Mouse (Mus musculus): ENCODE data around the gene Spock1. TPM values are rescaled to one million over a fixed set of nuclear protein-coding genes. Genes with fewer than 3 reads are reported as not detected.
"Not testable (repeated sequence)": the region's sequence is repeated elsewhere in the genome, so short reads cannot be mapped to it uniquely, and the experiment has no call there.

Spock1 gene
- polyA plus RNA-seq, 1 experiment = 0.50 TPM

DNA sequence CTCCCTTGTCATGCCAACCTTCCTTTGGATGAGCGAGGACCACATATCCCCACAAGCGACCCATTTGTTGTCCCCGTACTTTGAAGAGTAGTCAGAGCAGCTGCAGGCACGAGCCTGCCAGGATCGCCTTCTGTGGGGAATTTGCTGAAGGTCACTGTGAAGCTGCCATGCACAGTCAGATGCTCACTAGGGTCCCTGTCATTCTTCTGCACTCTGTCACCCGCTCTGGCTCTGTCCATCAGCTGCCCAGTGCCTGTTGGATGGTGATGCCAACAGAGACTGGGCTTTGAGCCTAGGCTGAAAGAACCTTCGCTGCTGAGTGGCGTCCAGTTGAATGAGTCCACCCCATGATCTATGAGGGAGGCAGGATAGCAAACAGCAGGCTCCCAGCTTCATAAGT lies 419.2 kb downstream of the Spock1 start:
- Histone ChIP-seq H3ac (ENCODE audit: control insufficient read depth, insufficient read length, low read depth) (no peak overlapping the region), H3K4me3 (ENCODE audit: insufficient read depth, poor library complexity, severe bottlenecking) (no peak overlapping the region)
- TF ChIP-seq MAX (IDR thresholded peaks at IDR 0.05) = no peak
- no peak for TF ChIP-seq CTCF (IDR thresholded peaks at IDR 0.05; ENCODE audit: control insufficient read depth, insufficient read depth, insufficient read length)
- no peak for TF ChIP-seq FOSL1 (IDR thresholded peaks at IDR 0.05; ENCODE audit: insufficient read depth, low read length, poor library complexity, severe bottlenecking)
- no peak for TF ChIP-seq USF1 (IDR thresholded peaks at IDR 0.05; ENCODE audit: low read depth)
- TF ChIP-seq MYOG (IDR thresholded peaks at IDR 0.05; ENCODE audit: control insufficient read depth, extremely low read depth, insufficient read length) = no peak
- no peak for TF ChIP-seq MYOD1 (IDR thresholded peaks at IDR 0.05; ENCODE audit: control insufficient read depth, insufficient read length, low read depth)

DNA sequence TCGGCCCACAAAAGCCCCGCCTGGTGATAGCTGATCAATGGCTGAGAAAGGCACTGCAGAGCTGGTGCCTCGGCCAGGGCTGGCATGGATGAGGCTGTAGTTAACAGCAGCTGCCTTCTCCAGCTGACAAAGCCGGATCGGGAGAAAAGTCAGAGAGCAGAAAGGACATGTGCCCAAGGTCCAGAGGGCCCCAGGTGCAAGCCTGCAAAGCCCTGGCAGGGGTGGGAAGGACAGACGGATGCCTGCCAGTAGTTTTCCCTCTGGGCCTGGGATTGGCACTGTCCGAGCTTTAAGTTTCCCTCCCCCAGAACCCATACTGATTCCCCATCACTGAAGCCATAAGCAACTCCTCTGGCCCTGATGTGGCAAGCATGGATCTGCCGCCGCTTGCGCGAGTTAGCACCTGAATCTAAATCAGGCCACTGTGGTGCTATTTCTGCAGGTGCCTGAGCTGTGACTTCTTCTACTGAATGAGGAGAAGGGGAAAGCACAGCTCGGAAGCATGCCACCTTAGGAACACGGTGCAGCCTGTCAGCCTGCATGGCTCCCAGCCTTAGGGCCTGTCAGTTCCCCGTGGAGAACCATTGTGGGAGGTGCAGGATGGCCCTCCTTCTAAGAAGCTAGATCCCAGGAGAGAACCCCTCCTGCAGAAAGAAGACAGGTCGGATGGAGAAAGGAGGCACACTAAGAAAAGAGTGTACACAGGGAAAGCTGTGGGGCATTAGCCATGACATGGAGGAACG lies 423.5 kb downstream of the Spock1 start:
- Histone ChIP-seq H3K4me3 (ENCODE audit: insufficient read depth, poor library complexity, severe bottlenecking) (no peak overlapping the region), H3K27me3 (ENCODE audit: control insufficient read depth, insufficient read depth, insufficient read length) (no peaks in the 10 kb centered on the region), H3K36me3 (ENCODE audit: control insufficient read depth, insufficient read depth) (no peaks in the 10 kb centered on the region), H3K79me3 (ENCODE audit: low read depth) (no peaks in the 10 kb centered on the region), H3K79me2 (ENCODE audit: control insufficient read depth, insufficient read depth) (no peaks in the 10 kb centered on the region), H3ac (ENCODE audit: control insufficient read depth, insufficient read length, low read depth) (no peak overlapping the region)
- TF ChIP-seq MYOD1 (IDR thresholded peaks at IDR 0.05; ENCODE audit: control insufficient read depth, insufficient read length, low read depth) = no peak
- no peak for TF ChIP-seq FOSL1 (IDR thresholded peaks at IDR 0.05; ENCODE audit: insufficient read depth, low read length, poor library complexity, severe bottlenecking)
- TF ChIP-seq MYOG (IDR thresholded peaks at IDR 0.05; ENCODE audit: control insufficient read depth, extremely low read depth, insufficient read length) = no peak
- TF ChIP-seq USF1 (IDR thresholded peaks at IDR 0.05; ENCODE audit: low read depth) = no peak
- TF ChIP-seq CEBPB (IDR thresholded peaks at IDR 0.05; ENCODE audit: low read depth) = no peak
- no peak for TF ChIP-seq MAX (IDR thresholded peaks at IDR 0.05)
- no peak for TF ChIP-seq CTCF (IDR thresholded peaks at IDR 0.05; ENCODE audit: control insufficient read depth, insufficient read depth, insufficient read length)

More for the DNA sequence above, 419.2 kb downstream of the Spock1 start:
- Histone ChIP-seq H3K27me3 (ENCODE audit: control insufficient read depth, insufficient read depth, insufficient read length) (no peaks in the 10 kb centered on the region), H3K79me2 (ENCODE audit: control insufficient read depth, insufficient read depth) (no peaks in the 10 kb centered on the region), H3K79me3 (ENCODE audit: low read depth) (no peaks in the 10 kb centered on the region), H3K36me3 (ENCODE audit: control insufficient read depth, insufficient read depth) (no peaks in the 10 kb centered on the region)

DNA sequence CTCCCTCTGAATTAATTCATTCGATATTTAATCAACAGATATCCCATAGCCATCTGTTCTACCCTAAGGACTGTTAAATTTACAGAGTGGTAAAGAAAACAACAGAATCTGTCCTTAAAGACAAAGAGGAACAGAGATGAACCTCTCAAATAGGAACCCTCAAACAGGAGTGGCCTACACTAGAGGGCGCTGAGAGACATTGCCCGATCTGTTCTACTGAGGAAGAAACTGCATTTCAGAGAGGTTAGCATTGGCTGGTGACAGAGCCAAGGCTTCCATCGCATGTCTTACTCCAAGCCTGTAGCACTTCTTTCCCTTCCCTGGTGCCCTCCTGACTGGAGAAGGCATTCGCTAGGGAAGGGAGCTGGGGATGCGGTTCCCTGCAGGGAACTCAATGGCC lies 431.4 kb downstream of the Spock1 start:
- Histone ChIP-seq H3K79me2 (ENCODE audit: control insufficient read depth, insufficient read depth) (no peaks in the 10 kb centered on the region), H3K79me3 (ENCODE audit: low read depth) (no peaks in the 10 kb centered on the region), H3K36me3 (ENCODE audit: control insufficient read depth, insufficient read depth) (no peaks in the 10 kb centered on the region), H3K27me3 (ENCODE audit: control insufficient read depth, insufficient read depth, insufficient read length) (no peaks in the 10 kb centered on the region), H3K4me3 (ENCODE audit: insufficient read depth, poor library complexity, severe bottlenecking) (no peak overlapping the region), H3ac (ENCODE audit: control insufficient read depth, insufficient read length, low read depth) (no peak overlapping the region)
- TF ChIP-seq CTCF (IDR thresholded peaks at IDR 0.05; ENCODE audit: control insufficient read depth, insufficient read depth, insufficient read length) = no peak
- no peak for TF ChIP-seq CEBPB (IDR thresholded peaks at IDR 0.05; ENCODE audit: low read depth)
- TF ChIP-seq MYOD1 (IDR thresholded peaks at IDR 0.05; ENCODE audit: control insufficient read depth, insufficient read length, low read depth) = no peak
- no peak for TF ChIP-seq USF1 (IDR thresholded peaks at IDR 0.05; ENCODE audit: low read depth)

DNA sequence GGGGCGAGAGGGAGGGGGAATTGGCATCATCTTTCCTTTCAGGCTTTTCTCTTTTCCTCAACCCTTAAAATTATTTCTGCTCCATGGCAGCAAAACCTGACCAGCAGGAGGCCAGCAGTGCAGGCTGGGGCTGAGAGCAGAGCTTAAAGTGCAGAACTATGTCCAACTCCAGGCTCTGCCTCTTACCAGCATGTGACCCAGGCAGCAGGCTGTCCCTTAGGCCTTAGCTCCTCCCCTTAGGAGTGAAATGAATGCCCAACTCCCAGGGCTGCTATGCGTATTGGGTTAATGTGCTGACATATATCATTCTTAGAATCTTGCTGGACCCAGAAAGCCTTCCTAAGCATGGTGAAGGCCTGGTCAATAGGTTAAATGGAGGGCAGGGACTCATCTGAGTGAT lies 434.1 kb downstream of the Spock1 start:
- Histone ChIP-seq H3K79me3 (ENCODE audit: low read depth) (no peaks in the 10 kb centered on the region), H3K36me3 (ENCODE audit: control insufficient read depth, insufficient read depth) (no peaks in the 10 kb centered on the region), H3K4me3 (ENCODE audit: insufficient read depth, poor library complexity, severe bottlenecking) (no peak overlapping the region), H3K79me2 (ENCODE audit: control insufficient read depth, insufficient read depth) (no peaks in the 10 kb centered on the region), H3K27me3 (ENCODE audit: control insufficient read depth, insufficient read depth, insufficient read length) (no peaks in the 10 kb centered on the region), H3ac (ENCODE audit: control insufficient read depth, insufficient read length, low read depth) (no peak overlapping the region)
- TF ChIP-seq CTCF (IDR thresholded peaks at IDR 0.05; ENCODE audit: control insufficient read depth, insufficient read depth, insufficient read length) = no peak
- no peak for TF ChIP-seq MYOG (IDR thresholded peaks at IDR 0.05; ENCODE audit: control insufficient read depth, extremely low read depth, insufficient read length)
- TF ChIP-seq MAX (IDR thresholded peaks at IDR 0.05) = no peak
- no peak for TF ChIP-seq CEBPB (IDR thresholded peaks at IDR 0.05; ENCODE audit: low read depth)
- TF ChIP-seq USF1 (IDR thresholded peaks at IDR 0.05; ENCODE audit: low read depth) = no peak
- TF ChIP-seq MYOD1 (IDR thresholded peaks at IDR 0.05; ENCODE audit: control insufficient read depth, insufficient read length, low read depth) = no peak
- TF ChIP-seq FOSL1 (IDR thresholded peaks at IDR 0.05; ENCODE audit: insufficient read depth, low read length, poor library complexity, severe bottlenecking) = no peak

DNA sequence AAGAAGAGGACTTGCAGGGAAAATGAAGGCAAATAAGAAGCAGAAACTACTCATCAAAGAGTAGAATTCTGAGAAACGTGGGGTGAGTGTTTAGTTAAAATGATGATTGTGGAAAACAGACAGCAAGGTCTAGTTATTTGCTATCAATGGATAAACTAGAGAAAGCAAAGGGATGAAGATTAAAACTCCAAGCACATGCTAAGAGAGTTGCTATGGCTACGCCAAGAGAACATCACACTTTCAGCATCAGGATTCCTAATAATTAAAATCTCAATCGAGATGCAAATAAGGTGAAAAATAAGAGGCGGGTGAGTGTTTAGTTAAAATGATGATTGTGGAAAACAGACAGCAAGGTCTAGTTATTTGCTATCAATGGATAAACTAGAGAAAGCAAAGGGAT lies 437.2 kb downstream of the Spock1 start:
- H3K36me3 ChIP-seq (ENCODE audit: control insufficient read depth, insufficient read depth); H3K4me3 ChIP-seq (ENCODE audit: insufficient read depth, poor library complexity, severe bottlenecking); H3K27me3 ChIP-seq (ENCODE audit: control insufficient read depth, insufficient read depth, insufficient read length); H3ac ChIP-seq (ENCODE audit: control insufficient read depth, insufficient read length, low read depth); H3K79me2 ChIP-seq (ENCODE audit: control insufficient read depth, insufficient read depth); H3K79me3 ChIP-seq (ENCODE audit: low read depth): not testable (repeated sequence)

DNA sequence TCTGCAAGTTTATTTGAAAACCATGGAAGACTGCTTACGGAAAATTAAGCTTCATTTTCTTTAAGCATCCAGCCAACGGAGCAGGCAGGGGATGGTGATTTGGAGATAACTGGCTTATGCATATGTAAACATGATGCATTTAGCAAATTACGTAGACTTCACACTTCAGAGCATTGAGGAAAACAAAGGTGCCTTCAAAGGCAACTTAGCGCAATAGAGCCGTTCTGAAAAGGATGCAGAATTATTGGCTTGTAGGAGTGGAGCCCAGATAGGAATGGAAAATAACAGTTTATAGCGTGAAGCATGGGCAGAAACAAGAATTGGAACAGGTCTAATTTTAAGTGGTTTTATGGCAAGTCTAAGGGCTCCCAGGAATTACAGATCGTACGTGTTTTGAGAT lies 448.2 kb downstream of the Spock1 start:
- H3K27me3 ChIP-seq (ENCODE audit: control insufficient read depth, insufficient read depth, insufficient read length) = no peaks in the 10 kb centered on the region
- TF ChIP-seq USF1 (IDR thresholded peaks at IDR 0.05; ENCODE audit: low read depth) (no peak), CTCF (IDR thresholded peaks at IDR 0.05; ENCODE audit: control insufficient read depth, insufficient read depth, insufficient read length) (no peak), MAX (IDR thresholded peaks at IDR 0.05) (no peak), CEBPB (IDR thresholded peaks at IDR 0.05; ENCODE audit: low read depth) (no peak), FOSL1 (IDR thresholded peaks at IDR 0.05; ENCODE audit: insufficient read depth, low read length, poor library complexity, severe bottlenecking) (no peak), MYOG (IDR thresholded peaks at IDR 0.05; ENCODE audit: control insufficient read depth, extremely low read depth, insufficient read length) (no peak)
- no peaks in the 10 kb centered on the region for H3K79me2 ChIP-seq (ENCODE audit: control insufficient read depth, insufficient read depth)
- no peaks in the 10 kb centered on the region for H3K36me3 ChIP-seq (ENCODE audit: control insufficient read depth, insufficient read depth)
- no peaks in the 10 kb centered on the region for H3K79me3 ChIP-seq (ENCODE audit: low read depth)
- no peak overlapping the region for H3K4me3 ChIP-seq (ENCODE audit: insufficient read depth, poor library complexity, severe bottlenecking)
- H3ac ChIP-seq (ENCODE audit: control insufficient read depth, insufficient read length, low read depth) = no peak overlapping the region
